Mouse (Mus musculus) embryo, embryonic 10 days (tissue): ENCODE results near the gene Taar2.

ENCODE experiments used
- DNase-seq: peaks from one replicate; pipeline ENCODE4 v3.0.0-alpha.2; 2015; ENCODE audit warnings: low spot score

The Taar2 gene

GRCm38 (mm10) chr10:23985546-23985945, 47.2 kb downstream of the Taar2 start, which contains the start of gene Taar6:
Gene Taar6, minus strand, starts transcription at chr10:23985646.
- no peak for DNase-seq

DNA sequence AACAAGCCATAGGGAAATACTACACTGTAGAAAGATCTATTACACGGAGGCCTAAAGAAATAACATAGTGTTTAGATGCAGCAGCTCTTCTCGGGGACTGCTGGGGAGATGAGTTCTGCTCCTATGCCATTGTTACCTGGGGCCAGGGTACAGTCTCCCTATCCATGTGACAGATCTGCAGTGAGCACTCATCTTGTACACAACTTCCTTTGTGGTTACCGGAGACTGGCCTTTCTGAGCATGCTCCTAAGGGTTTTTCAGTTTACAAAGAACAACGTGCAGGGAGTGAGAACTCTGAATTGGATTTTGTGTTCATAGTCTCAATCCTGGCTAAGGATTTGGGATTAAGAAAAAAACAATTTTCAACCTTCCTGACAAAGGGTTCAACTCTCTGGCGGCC, 48.0 kb downstream of the Taar2 start:
- no peak for DNase-seq
